Mouse (Mus musculus) embryonic facial prominence, embryonic 14.5 days (tissue): ENCODE data around the gene Hsf3. TPM values are rescaled to one million over a fixed set of nuclear protein-coding genes. Genes with fewer than 3 reads are reported as not detected.
"Not testable (repeated sequence)": the region's sequence is repeated elsewhere in the genome, so short reads cannot be mapped to it uniquely, and the experiment has no call there.

Experiments
- ATAC-seq: fragments of 200-750 bp; cut with Nextera tagmentation; 2 replicates; pipeline ENCODE4 v1.8.0; 2017; ENCODE audit warnings: low read depth, moderate number of reproducible peaks, moderate TSS enrichment
- DNase-seq: peaks from one replicate; pipeline ENCODE4 v3.0.0-alpha.2; 2015; ENCODE audit warnings: low spot score
- H3K27ac ChIP-seq: fragments of 300-500 bp; sonication (generic); replicated peaks from 2 replicates; pipeline ENCODE4 v1.5.1; 2014; ENCODE audit warnings: low read depth, mild to moderate bottlenecking, low read length, moderate library complexity
- H3K27me3 ChIP-seq: fragments of 300-500 bp; sonication (generic); replicated peaks from 2 replicates; pipeline ENCODE4 v1.6.1; 2014; ENCODE audit warnings: low read length; ENCODE audit not compliant: control insufficient read depth, insufficient read depth
- H3K36me3 ChIP-seq: fragments of 300-500 bp; sonication (generic); 2 replicates; pipeline ENCODE4 v1.6.1; 2014; ENCODE audit warnings: low read length, mixed read lengths; ENCODE audit not compliant: control insufficient read depth, insufficient read depth
- H3K4me1 ChIP-seq: fragments of 300-500 bp; sonication (generic); 2 replicates; pipeline ENCODE4 v1.6.1; 2014; ENCODE audit warnings: antibody characterized with exemption, low read length; ENCODE audit not compliant: control insufficient read depth, insufficient read depth
- H3K4me2 ChIP-seq: fragments of 300-500 bp; sonication (generic); 2 replicates; pipeline ENCODE4 v1.6.1; 2014; ENCODE audit warnings: low read depth, mild to moderate bottlenecking, low read length, moderate library complexity, mixed read lengths
- H3K4me3 ChIP-seq: fragments of 300-500 bp; sonication (generic); 2 replicates; pipeline ENCODE4 v1.5.1; 2014; ENCODE audit warnings: low read depth, mild to moderate bottlenecking, low read length
- H3K9ac ChIP-seq: fragments of 300-500 bp; sonication (generic); 2 replicates; pipeline ENCODE4 v1.6.1; 2014; ENCODE audit warnings: low read depth, mild to moderate bottlenecking, low read length, moderate library complexity, mixed read lengths
- H3K9me3 ChIP-seq: fragments of 300-500 bp; sonication (generic); 2 replicates; pipeline ENCODE4 v1.6.1; 2016; ENCODE audit warnings: low read length; ENCODE audit not compliant: control insufficient read depth
- WGBS: fragments of 180-500 bp; shearing (Covaris S2); extraction: QIAGEN DNeasy Blood & Tissue Kit; methylation state at CpG from one replicate; pipeline ENCODE4 v1.1.7; 2014; 5-methylcytosine and 5-hydroxymethylcytosine counted together
- polyA plus RNA-seq: library from polyadenylated mRNA; unstranded; fragments of >200 nt; fragmentation: Nextera tagmentation; extraction: Ambion mirVana; gene quantifications from 2 replicates; pipeline ENCODE4 v1.2.1, GENCODE M21; 2014

Hsf3 gene
- 0.41 TPM in 1 of 2 replicates, not detected in the other for polyA plus RNA-seq

GRCm38 (mm10) chrX:96456201-96456963 is at the start of gene Hsf3:
Hsf3 (minus strand) TSS chrX:96456294.
- peak within 1 kb of the TSS; percentile 43 for H3K4me3 ChIP-seq
- no peaks in the 10 kb centered on the region for H3K36me3 ChIP-seq
- no peaks in the 10 kb centered on the region for H3K9me3 ChIP-seq
- 18% methylated on average over 9 of the region's 9 CpGs for WGBS
- H3K4me2 ChIP-seq: peak within 1 kb of the TSS; percentile 46
- DNase-seq (peak; percentile 73), ATAC-seq (peak; percentile 72)
- no peaks in the 10 kb centered on the region for H3K27me3 ChIP-seq
- H3K27ac ChIP-seq: peak within 1 kb of the TSS; percentile 8; the same call in 1 of the 2 replicates
- H3K9ac ChIP-seq: peak within 1 kb of the TSS; percentile 58
- no peaks in the 10 kb centered on the region for H3K4me1 ChIP-seq

DNA sequence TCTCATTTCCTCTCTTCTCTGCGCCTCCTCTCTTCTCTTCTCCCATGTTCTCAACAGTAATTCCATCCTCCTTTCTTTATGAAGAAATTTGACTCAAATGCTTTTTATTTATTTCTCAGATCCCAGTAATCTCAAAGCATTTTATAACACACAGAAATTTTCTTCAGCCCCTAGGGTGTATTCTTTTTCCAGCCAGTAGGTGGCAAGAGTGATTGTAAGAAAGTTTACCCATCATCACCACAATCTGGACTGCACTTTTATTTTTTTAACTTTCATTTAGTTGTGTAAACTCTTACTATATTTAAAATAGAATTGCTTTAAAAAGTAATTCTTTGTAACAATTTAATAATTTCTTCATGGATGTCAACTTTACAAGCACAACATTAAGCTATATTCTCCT is 45.5 kb upstream of the Hsf3 start:
- Histone ChIP-seq H3K27ac (no peak overlapping the region), H3K4me1 (no peaks in the 10 kb centered on the region), H3K4me2 (no peak overlapping the region), H3K4me3 (no peak overlapping the region), H3K9me3 (no peaks in the 10 kb centered on the region), H3K9ac (no peak overlapping the region), H3K36me3 (no peaks in the 10 kb centered on the region), H3K27me3 (no peaks in the 10 kb centered on the region)
- ATAC-seq: no peak
- DNase-seq: peak; percentile 1
- 58% methylated on average over 1 of the region's 1 CpGs for WGBS

- no peaks in the 10 kb centered on the region for H3K9me3 ChIP-seq
- H3K4me2 ChIP-seq: peak within 1 kb of the TSS; percentile 46
- DNase-seq: no peak
- ATAC-seq: no peak
- 53% methylated on average over 2 of the region's 2 CpGs for WGBS
- no peaks in the 10 kb centered on the region for H3K4me1 ChIP-seq
- peak within 1 kb of the TSS; percentile 58; the same call in 1 of the 2 replicates for H3K9ac ChIP-seq
- no peaks in the 10 kb centered on the region for H3K27me3 ChIP-seq
- H3K4me3 ChIP-seq: peak within 1 kb of the TSS; percentile 43
- H3K27ac ChIP-seq: 0 out of 2 replicates have a peak within 1 kb of the TSS, but pooled peaks have one; percentile 8
- H3K36me3 ChIP-seq: no peaks in the 10 kb centered on the region
Measured at GRCm38 (mm10) chrX:96455149-96455548, 945 bp downstream of the Hsf3 start, which contains the start of gene Heph. Heph (plus strand) TSS chrX:96455359.

GRCm38 (mm10) chrX:96419383-96419782 is 36.7 kb downstream of the Hsf3 start:
- H3K4me3 ChIP-seq: no peak overlapping the region
- no peak for ATAC-seq
- no peak overlapping the region for H3K9ac ChIP-seq
- H3K9me3 ChIP-seq: no peaks in the 10 kb centered on the region
- H3K27ac ChIP-seq: no peak overlapping the region
- H3K27me3 ChIP-seq: no peaks in the 10 kb centered on the region
- no peak for DNase-seq
- no peaks in the 10 kb centered on the region for H3K4me1 ChIP-seq
- no peaks in the 10 kb centered on the region for H3K36me3 ChIP-seq
- no peak overlapping the region for H3K4me2 ChIP-seq

- DNase-seq: no peak
- no peak overlapping the region for H3K4me3 ChIP-seq
Measured at GRCm38 (mm10) chrX:96417733-96418132, 38.4 kb downstream of the Hsf3 start.

GRCm38 (mm10) chrX:96416970-96417369 is 39.1 kb downstream of the Hsf3 start:
- H3K36me3 ChIP-seq: no peaks in the 10 kb centered on the region
- no peak for DNase-seq
- no peak overlapping the region for H3K27ac ChIP-seq
- no peak overlapping the region for H3K9ac ChIP-seq
- ATAC-seq: no peak
- H3K4me1 ChIP-seq: no peaks in the 10 kb centered on the region
- H3K9me3 ChIP-seq: no peaks in the 10 kb centered on the region
- no peak overlapping the region for H3K4me3 ChIP-seq
- no peak overlapping the region for H3K4me2 ChIP-seq
- 85% methylated on average over 1 of the region's 1 CpGs for WGBS
- no peaks in the 10 kb centered on the region for H3K27me3 ChIP-seq

More at GRCm38 (mm10) chrX:96417733-96418132, 38.4 kb downstream of the Hsf3 start:
- H3K27me3 ChIP-seq: no peaks in the 10 kb centered on the region
- H3K4me2 ChIP-seq: no peak overlapping the region
- no peaks in the 10 kb centered on the region for H3K4me1 ChIP-seq
- no peaks in the 10 kb centered on the region for H3K36me3 ChIP-seq
- WGBS: 63% methylated on average over 1 of the region's 1 CpGs
- H3K27ac ChIP-seq: no peak overlapping the region
- H3K9ac ChIP-seq: no peak overlapping the region
- no peak for ATAC-seq
- no peaks in the 10 kb centered on the region for H3K9me3 ChIP-seq

- H3K4me2 ChIP-seq, H3K4me3 ChIP-seq, H3K9me3 ChIP-seq, H3K36me3 ChIP-seq, H3K27ac ChIP-seq, DNase-seq, H3K9ac ChIP-seq, H3K27me3 ChIP-seq, H3K4me1 ChIP-seq, ATAC-seq: not testable (repeated sequence)
- 77% methylated on average over 4 of the region's 4 CpGs for WGBS
Measured at GRCm38 (mm10) chrX:96415351-96415750, 40.7 kb downstream of the Hsf3 start.

- Histone ChIP-seq H3K4me2 (no peak overlapping the region), H3K27me3 (no peaks in the 10 kb centered on the region), H3K4me3 (no peak overlapping the region), H3K27ac (no peak overlapping the region), H3K9me3 (no peaks in the 10 kb centered on the region), H3K9ac (no peak overlapping the region), H3K4me1 (no peaks in the 10 kb centered on the region), H3K36me3 (no peaks in the 10 kb centered on the region)
- no peak for DNase-seq
- 73% methylated on average over 2 of the region's 2 CpGs for WGBS
- ATAC-seq: no peak
Measured at GRCm38 (mm10) chrX:96339108-96339507, 117.0 kb downstream of the Hsf3 start.

DNA sequence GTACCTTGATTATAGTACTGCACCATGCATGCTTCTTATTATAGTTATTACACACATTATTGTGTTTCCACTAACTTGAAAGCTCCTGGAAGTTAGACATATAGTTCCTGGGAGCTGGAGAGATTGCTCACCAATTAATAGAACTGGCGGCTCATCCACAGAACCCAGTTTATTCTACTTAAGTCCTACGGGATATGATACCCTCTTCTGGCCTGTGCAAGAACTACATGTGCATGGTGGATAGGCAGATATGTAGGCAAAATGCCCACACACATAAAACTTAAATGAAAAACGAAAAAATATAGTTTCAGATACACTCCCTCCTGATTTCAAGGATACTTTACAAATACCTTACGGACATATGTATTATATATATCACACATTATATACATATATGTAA is 126.3 kb downstream of the Hsf3 start:
- Histone ChIP-seq H3K4me2 (no peak overlapping the region), H3K27me3 (0 out of 2 replicates have a peak, but pooled peaks cover 3% of the 10 kb centered on the region), H3K4me1 (no peaks in the 10 kb centered on the region), H3K9me3 (no peaks in the 10 kb centered on the region), H3K4me3 (no peak overlapping the region), H3K36me3 (no peaks in the 10 kb centered on the region), H3K9ac (no peak overlapping the region), H3K27ac (no peak overlapping the region)
- ATAC-seq (no peak), DNase-seq (peak; percentile 0)
- 41% methylated on average over 4 of the region's 4 CpGs for WGBS
